Mouse (Mus musculus): ENCODE measurements around the gene Fsd2. TPM values are rescaled to one million over a fixed set of nuclear protein-coding genes. Genes with fewer than 3 reads are reported as not detected.

The Fsd2 gene
- polyA plus RNA-seq, 1 experiment from 2014 or later, result 2.4 TPM

DNA sequence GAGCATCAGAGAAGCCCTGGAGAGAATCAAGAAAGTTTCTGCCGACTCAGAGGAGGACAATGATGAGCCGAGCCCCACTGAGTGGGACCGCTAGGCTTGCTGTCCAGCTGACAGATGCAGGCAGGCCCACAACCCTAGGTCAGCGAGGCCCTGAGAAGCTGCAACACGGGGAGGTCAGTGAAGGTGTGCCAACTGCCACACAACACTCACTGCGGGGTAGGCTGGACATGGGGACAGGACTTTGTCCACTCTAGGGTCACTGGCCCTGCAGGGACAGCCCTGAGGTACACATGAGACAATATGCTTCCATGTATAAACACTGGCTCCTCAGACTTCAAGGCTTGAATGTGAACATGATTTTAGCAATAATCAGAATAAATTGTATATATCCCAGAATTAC lies 29.3 kb upstream of the Fsd2 start:
- H3K9me3 ChIP-seq (replicated peaks; ENCODE audit: control insufficient read depth, low read length), result no peaks in the 10 kb centered on the region
- H3K4me1 ChIP-seq (ENCODE audit: control insufficient read depth, insufficient read depth, low read length), result no peaks in the 10 kb centered on the region
- H3K9ac ChIP-seq (ENCODE audit: low read length), result no peak overlapping the region
- H3K4me3 ChIP-seq (replicated peaks; ENCODE audit: low read length), result no peak overlapping the region
- 85% methylated on average over 6 of the region's 6 CpGs for WGBS
- H3K27me3 ChIP-seq (ENCODE audit: control insufficient read depth, insufficient read depth, low read length), result no peaks in the 10 kb centered on the region
- H3K36me3 ChIP-seq (ENCODE audit: control insufficient read depth, insufficient read depth, low read length), result peaks cover 9% of the 10 kb centered on the region; the same call in 1 of the 2 replicates
- H3K4me2 ChIP-seq (ENCODE audit: low read depth, low read length), result no peak overlapping the region
- H3K27ac ChIP-seq (ENCODE audit: low read length), result no peak overlapping the region
- no peak for ATAC-seq (ENCODE audit: insufficient read depth, low FRiP score)

GRCm38 (mm10) chr7:81595056-81595455 lies 28.3 kb upstream of the Fsd2 start:
- Histone ChIP-seq H3K9me3 (replicated peaks; ENCODE audit: control insufficient read depth, low read length) (no peaks in the 10 kb centered on the region), H3K9ac (ENCODE audit: low read length) (no peak overlapping the region), H3K4me3 (replicated peaks; ENCODE audit: low read length) (no peak overlapping the region), H3K27me3 (ENCODE audit: control insufficient read depth, insufficient read depth, low read length) (no peaks in the 10 kb centered on the region), H3K27ac (ENCODE audit: low read length) (no peak overlapping the region), H3K36me3 (ENCODE audit: control insufficient read depth, insufficient read depth, low read length) (peaks cover 9% of the 10 kb centered on the region; the same call in 1 of the 2 replicates), H3K4me2 (ENCODE audit: low read depth, low read length) (no peak overlapping the region), H3K4me1 (ENCODE audit: control insufficient read depth, insufficient read depth, low read length) (no peaks in the 10 kb centered on the region)
- no peak for ATAC-seq (ENCODE audit: insufficient read depth, low FRiP score)
- WGBS, result 79% methylated on average over 5 of the region's 5 CpGs

GRCm38 (mm10) chr7:81593387-81593786 lies 26.6 kb upstream of the Fsd2 start:
- Histone ChIP-seq H3K27me3 (ENCODE audit: control insufficient read depth, insufficient read depth, low read length) (no peaks in the 10 kb centered on the region), H3K4me2 (ENCODE audit: low read depth, low read length) (no peak overlapping the region), H3K9me3 (replicated peaks; ENCODE audit: control insufficient read depth, low read length) (no peaks in the 10 kb centered on the region), H3K4me3 (replicated peaks; ENCODE audit: low read length) (no peak overlapping the region), H3K9ac (ENCODE audit: low read length) (no peak overlapping the region), H3K36me3 (ENCODE audit: control insufficient read depth, insufficient read depth, low read length) (peaks cover 12% of the 10 kb centered on the region; the same call in 1 of the 2 replicates), H3K27ac (ENCODE audit: low read length) (no peak overlapping the region), H3K4me1 (ENCODE audit: control insufficient read depth, insufficient read depth, low read length) (no peaks in the 10 kb centered on the region)
- no peak for ATAC-seq (ENCODE audit: insufficient read depth, low FRiP score)
- 84% methylated on average over 8 of the region's 8 CpGs for whole genome bisulfite sequencing

- H3K9me3 ChIP-seq (replicated peaks; ENCODE audit: control insufficient read depth, low read length), result no peaks in the 10 kb centered on the region
- no peaks in the 10 kb centered on the region for H3K27me3 ChIP-seq (ENCODE audit: control insufficient read depth, insufficient read depth, low read length)
- WGBS, result 74% methylated on average over 9 of the region's 9 CpGs
- no peak overlapping the region for H3K27ac ChIP-seq (ENCODE audit: low read length)
- peaks cover 8% of the 10 kb centered on the region; the same call in 1 of the 2 replicates for H3K36me3 ChIP-seq (ENCODE audit: control insufficient read depth, insufficient read depth, low read length)
- no peak for ATAC-seq (ENCODE audit: insufficient read depth, low FRiP score)
- H3K9ac ChIP-seq (ENCODE audit: low read length), result no peak overlapping the region
- H3K4me3 ChIP-seq (replicated peaks; ENCODE audit: low read length), result no peak overlapping the region
- H3K4me2 ChIP-seq (ENCODE audit: low read depth, low read length), result no peak overlapping the region
- no peaks in the 10 kb centered on the region for H3K4me1 ChIP-seq (ENCODE audit: control insufficient read depth, insufficient read depth, low read length)
These were observed 25.9 kb upstream of the Fsd2 start for GRCm38 (mm10) chr7:81592686-81593085.

- Histone ChIP-seq H3K9ac (ENCODE audit: low read length) (no peak overlapping the region), H3K27me3 (ENCODE audit: control insufficient read depth, insufficient read depth, low read length) (no peaks in the 10 kb centered on the region), H3K4me1 (ENCODE audit: control insufficient read depth, insufficient read depth, low read length) (no peaks in the 10 kb centered on the region), H3K9me3 (replicated peaks; ENCODE audit: control insufficient read depth, low read length) (no peaks in the 10 kb centered on the region), H3K4me2 (ENCODE audit: low read depth, low read length) (no peak overlapping the region), H3K4me3 (replicated peaks; ENCODE audit: low read length) (no peak overlapping the region), H3K36me3 (ENCODE audit: control insufficient read depth, insufficient read depth, low read length) (peaks cover 21% of the 10 kb centered on the region), H3K27ac (ENCODE audit: low read length) (no peak overlapping the region)
- no peak for ATAC-seq (ENCODE audit: insufficient read depth, low FRiP score)
- WGBS, result 72% methylated on average over 4 of the region's 4 CpGs
These were observed 20.5 kb upstream of the Fsd2 start for GRCm38 (mm10) chr7:81587238-81587637.

DNA sequence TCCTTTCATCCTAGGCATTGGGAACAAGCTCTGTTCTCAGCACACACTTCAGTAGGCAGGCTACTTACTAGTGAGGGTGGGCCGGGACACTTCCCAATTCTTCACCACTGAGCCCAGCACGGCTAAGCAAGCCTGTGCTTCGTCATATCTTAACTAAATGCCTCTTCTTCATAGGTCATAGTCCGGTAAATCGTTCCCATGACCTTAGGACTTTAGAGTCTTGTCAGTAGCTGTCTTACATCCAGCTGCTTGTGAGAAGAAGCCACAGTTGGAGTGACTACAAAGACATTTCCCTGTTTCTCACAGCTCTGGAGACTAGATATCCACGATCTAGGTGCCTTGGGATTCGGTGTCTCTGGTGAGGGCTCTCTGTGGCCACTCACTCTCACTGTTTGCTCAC lies 18.6 kb upstream of the Fsd2 start:
- H3K27ac ChIP-seq (ENCODE audit: low read length), result no peak overlapping the region

DNA sequence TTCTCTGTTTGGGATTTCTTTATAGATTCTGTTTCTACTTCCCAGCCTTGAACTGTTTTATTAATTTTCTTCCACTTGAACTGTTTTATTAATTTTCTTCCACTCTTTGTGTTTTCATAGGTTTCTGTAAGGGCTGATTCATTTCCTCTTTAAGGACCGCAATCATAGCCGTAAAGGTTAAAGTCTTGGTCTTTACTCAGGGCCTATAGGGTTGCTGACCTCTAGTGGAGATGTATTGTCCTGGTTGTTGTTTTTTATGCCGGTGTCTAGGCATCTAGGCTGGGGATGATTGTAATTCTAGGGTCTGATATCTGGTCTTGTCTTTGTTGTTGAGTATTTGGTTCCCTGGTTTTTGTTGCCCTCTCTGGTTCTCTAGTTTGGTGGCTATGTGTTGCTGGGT lies 16.8 kb upstream of the Fsd2 start:
- no peak for ATAC-seq (ENCODE audit: insufficient read depth, low FRiP score)
- no peak overlapping the region for H3K9ac ChIP-seq (ENCODE audit: low read length)
- 66% methylated on average over 3 of the region's 3 CpGs for whole genome bisulfite sequencing

More for the DNA sequence above, 18.6 kb upstream of the Fsd2 start:
- H3K9ac ChIP-seq (ENCODE audit: low read length), result no peak overlapping the region
- 86% methylated on average over 7 of the region's 7 CpGs for WGBS
- ATAC-seq (ENCODE audit: insufficient read depth, low FRiP score), result no peak
- H3K4me1 ChIP-seq (ENCODE audit: control insufficient read depth, insufficient read depth, low read length), result no peaks in the 10 kb centered on the region
- no peak overlapping the region for H3K4me2 ChIP-seq (ENCODE audit: low read depth, low read length)
- no peak overlapping the region for H3K4me3 ChIP-seq (replicated peaks; ENCODE audit: low read length)
- no peaks in the 10 kb centered on the region for H3K9me3 ChIP-seq (replicated peaks; ENCODE audit: control insufficient read depth, low read length)
- no peaks in the 10 kb centered on the region for H3K27me3 ChIP-seq (ENCODE audit: control insufficient read depth, insufficient read depth, low read length)
- H3K36me3 ChIP-seq (ENCODE audit: control insufficient read depth, insufficient read depth, low read length), result peaks cover 21% of the 10 kb centered on the region

GRCm38 (mm10) chr7:81579312-81579711 lies 12.6 kb upstream of the Fsd2 start:
- H3K27me3 ChIP-seq (ENCODE audit: control insufficient read depth, insufficient read depth, low read length), result no peaks in the 10 kb centered on the region
- 91% methylated on average over 5 of the region's 5 CpGs for WGBS
- ATAC-seq (ENCODE audit: insufficient read depth, low FRiP score), result no peak
- H3K27ac ChIP-seq (ENCODE audit: low read length), result no peak overlapping the region
- no peak overlapping the region for H3K9ac ChIP-seq (ENCODE audit: low read length)
- H3K4me3 ChIP-seq (replicated peaks; ENCODE audit: low read length), result no peak overlapping the region
- no peak overlapping the region for H3K4me2 ChIP-seq (ENCODE audit: low read depth, low read length)
- no peaks in the 10 kb centered on the region for H3K9me3 ChIP-seq (replicated peaks; ENCODE audit: control insufficient read depth, low read length)
- H3K36me3 ChIP-seq (ENCODE audit: control insufficient read depth, insufficient read depth, low read length), result peaks cover 2% of the 10 kb centered on the region; the same call in 1 of the 2 replicates
- H3K4me1 ChIP-seq (ENCODE audit: control insufficient read depth, insufficient read depth, low read length), result no peaks in the 10 kb centered on the region

More for the DNA sequence above, 16.8 kb upstream of the Fsd2 start:
- Histone ChIP-seq H3K36me3 (ENCODE audit: control insufficient read depth, insufficient read depth, low read length) (peaks cover 21% of the 10 kb centered on the region), H3K4me2 (ENCODE audit: low read depth, low read length) (no peak overlapping the region), H3K4me1 (ENCODE audit: control insufficient read depth, insufficient read depth, low read length) (no peaks in the 10 kb centered on the region), H3K27ac (ENCODE audit: low read length) (no peak overlapping the region), H3K27me3 (ENCODE audit: control insufficient read depth, insufficient read depth, low read length) (no peaks in the 10 kb centered on the region), H3K4me3 (replicated peaks; ENCODE audit: low read length) (no peak overlapping the region), H3K9me3 (replicated peaks; ENCODE audit: control insufficient read depth, low read length) (no peaks in the 10 kb centered on the region)

DNA sequence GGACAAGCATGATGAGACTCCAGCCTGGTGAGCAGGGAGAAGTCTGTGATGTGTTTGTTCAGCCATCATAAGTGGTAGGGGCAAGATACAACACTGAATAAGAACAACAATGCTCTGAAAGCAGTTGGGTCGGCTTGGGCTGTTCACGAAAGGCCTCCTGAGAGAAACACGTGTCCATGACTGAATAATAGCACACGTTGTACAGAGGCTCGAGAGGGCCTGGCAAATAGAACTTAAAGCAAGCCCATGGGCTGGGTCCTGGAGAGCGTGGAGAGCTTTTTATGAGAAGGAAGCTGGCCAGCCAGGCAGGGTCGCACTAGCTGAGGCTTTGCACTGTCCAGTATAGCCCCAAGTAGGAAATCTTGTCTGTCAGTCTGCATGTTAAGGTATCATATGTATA lies 11.7 kb upstream of the Fsd2 start:
- WGBS, result 90% methylated on average over 7 of the region's 7 CpGs
- no peak for ATAC-seq (ENCODE audit: insufficient read depth, low FRiP score)
- H3K27ac ChIP-seq (ENCODE audit: low read length), result no peak overlapping the region

DNA sequence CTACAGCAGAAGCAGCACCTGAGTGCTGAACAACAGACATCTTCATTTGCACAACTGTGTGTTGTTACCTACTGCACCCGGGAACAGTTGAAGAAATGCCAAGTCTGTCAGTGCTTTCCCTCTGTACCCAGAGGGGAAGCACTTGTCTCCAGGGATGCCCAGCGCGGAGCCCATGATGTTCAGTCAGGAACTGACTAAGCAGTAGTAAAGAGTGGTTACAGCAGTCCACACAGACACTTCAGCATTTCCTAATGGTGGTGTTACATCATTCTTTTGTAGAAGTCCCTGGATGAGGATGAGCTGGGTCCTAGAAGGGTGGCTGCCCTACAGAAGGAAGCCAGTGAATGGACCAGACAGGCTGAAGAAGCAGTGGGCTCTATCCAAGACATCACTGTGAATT lies 11.1 kb upstream of the Fsd2 start:
- H3K9me3 ChIP-seq (replicated peaks; ENCODE audit: control insufficient read depth, low read length), result no peaks in the 10 kb centered on the region
- WGBS, result 94% methylated on average over 3 of the region's 3 CpGs
- ATAC-seq (ENCODE audit: insufficient read depth, low FRiP score), result no peak
- H3K27ac ChIP-seq (ENCODE audit: low read length), result no peak overlapping the region
- H3K9ac ChIP-seq (ENCODE audit: low read length), result no peak overlapping the region
- H3K36me3 ChIP-seq (ENCODE audit: control insufficient read depth, insufficient read depth, low read length), result peaks cover 2% of the 10 kb centered on the region; the same call in 1 of the 2 replicates
- H3K4me1 ChIP-seq (ENCODE audit: control insufficient read depth, insufficient read depth, low read length), result peaks cover under 1% of the 10 kb centered on the region
- no peaks in the 10 kb centered on the region for H3K27me3 ChIP-seq (ENCODE audit: control insufficient read depth, insufficient read depth, low read length)
- H3K4me3 ChIP-seq (replicated peaks; ENCODE audit: low read length), result no peak overlapping the region
- no peak overlapping the region for H3K4me2 ChIP-seq (ENCODE audit: low read depth, low read length)

More for the DNA sequence above, 11.7 kb upstream of the Fsd2 start:
- no peak overlapping the region for H3K9ac ChIP-seq (ENCODE audit: low read length)
- peaks cover 2% of the 10 kb centered on the region; the same call in 1 of the 2 replicates for H3K36me3 ChIP-seq (ENCODE audit: control insufficient read depth, insufficient read depth, low read length)
- H3K9me3 ChIP-seq (replicated peaks; ENCODE audit: control insufficient read depth, low read length), result no peaks in the 10 kb centered on the region
- H3K27me3 ChIP-seq (ENCODE audit: control insufficient read depth, insufficient read depth, low read length), result no peaks in the 10 kb centered on the region
- no peak overlapping the region for H3K4me2 ChIP-seq (ENCODE audit: low read depth, low read length)
- H3K4me3 ChIP-seq (replicated peaks; ENCODE audit: low read length), result no peak overlapping the region
- H3K4me1 ChIP-seq (ENCODE audit: control insufficient read depth, insufficient read depth, low read length), result no peaks in the 10 kb centered on the region

Measured in stomach, embryonic 16.5 days (tissue).